Mouse (Mus musculus): Measurements from ENCODE around the gene Itgb4.

The Itgb4 gene

DNA sequence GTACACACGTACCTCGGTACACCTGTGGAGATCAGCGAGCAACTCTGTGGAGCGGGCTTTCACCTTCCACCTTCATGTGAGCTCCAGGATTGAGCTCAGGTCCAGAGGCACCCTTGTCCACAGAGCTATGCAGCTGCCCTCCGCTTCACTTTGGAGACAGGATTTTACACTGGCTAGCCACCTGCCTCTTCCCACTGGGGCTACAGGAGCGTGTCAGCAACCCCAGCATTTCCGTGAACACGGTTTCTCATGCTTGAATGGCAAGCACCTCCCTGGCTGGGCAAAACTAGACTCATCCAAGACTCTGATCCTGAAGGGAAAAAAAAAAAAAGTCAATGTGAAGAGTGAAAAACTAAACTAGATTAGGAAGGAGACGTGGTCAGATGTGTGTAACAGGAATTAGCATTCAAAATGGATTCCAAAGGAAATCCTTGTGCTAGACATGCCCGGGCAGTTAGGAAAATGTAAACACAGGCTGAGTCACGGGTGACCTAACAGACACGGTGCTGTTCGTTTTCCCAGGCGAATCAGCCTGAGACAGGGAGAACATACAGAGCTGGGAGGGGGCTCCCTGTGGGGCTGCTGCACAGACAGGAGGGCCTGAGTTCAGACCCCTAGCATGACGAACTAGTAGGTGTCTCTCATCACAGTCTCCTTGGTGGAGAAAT is 4.4 kb upstream of the Itgb4 start:
- no peak for DNase-seq (ENCODE audit: low spot score in 2 of 2)

GRCm38 (mm10) chr11:115971016-115971415 is 3.5 kb upstream of the Itgb4 start:
- DNase-seq (ENCODE audit: low spot score in 2 of 2) = no peak

- no peak for DNase-seq (ENCODE audit: low spot score in 2 of 2)
These were observed 543 bp downstream of the Itgb4 start for GRCm38 (mm10) chr11:115975083-115975420.

DNA sequence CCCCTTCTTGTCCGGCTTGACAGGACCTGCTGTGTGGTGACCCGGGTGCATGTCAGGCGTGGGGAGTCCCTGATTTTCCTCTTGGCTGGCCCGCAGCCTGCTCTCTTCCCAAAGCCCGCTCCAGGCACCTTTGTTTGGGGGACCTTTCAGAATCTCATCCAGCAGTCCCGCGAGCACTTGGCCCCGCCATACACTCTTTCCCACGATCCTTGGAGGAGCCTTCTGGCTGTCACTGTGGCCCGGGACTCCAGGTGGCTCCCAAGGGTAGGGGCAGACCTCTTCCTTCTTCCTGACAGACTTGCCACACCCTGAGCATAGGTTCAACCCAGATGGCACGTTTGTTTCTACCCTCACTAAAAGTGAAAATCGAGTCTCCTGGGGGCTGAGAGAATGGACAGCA is 1.0 kb downstream of the Itgb4 start:
- no peak for DNase-seq (ENCODE audit: low spot score in 2 of 2)

DNA sequence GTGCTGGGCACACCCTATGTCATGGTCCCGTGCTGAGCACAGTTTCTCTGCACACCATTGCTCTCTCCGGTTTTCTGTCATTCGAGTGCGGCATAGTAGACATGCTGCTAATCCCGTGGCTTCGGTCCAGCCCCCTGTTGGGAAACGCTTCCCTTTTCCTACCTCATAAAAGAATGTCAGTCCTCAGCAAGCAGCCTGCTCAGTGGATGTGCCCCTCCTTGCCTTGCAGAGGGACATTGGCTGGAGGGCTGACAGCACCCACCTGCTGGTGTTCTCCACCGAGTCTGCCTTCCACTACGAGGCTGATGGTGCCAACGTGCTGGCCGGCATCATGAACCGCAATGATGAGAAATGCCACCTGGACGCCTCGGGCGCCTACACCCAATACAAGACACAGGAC is 8.0 kb downstream of the Itgb4 start:
- no peak for DNase-seq (ENCODE audit: low spot score in 2 of 2)

DNA sequence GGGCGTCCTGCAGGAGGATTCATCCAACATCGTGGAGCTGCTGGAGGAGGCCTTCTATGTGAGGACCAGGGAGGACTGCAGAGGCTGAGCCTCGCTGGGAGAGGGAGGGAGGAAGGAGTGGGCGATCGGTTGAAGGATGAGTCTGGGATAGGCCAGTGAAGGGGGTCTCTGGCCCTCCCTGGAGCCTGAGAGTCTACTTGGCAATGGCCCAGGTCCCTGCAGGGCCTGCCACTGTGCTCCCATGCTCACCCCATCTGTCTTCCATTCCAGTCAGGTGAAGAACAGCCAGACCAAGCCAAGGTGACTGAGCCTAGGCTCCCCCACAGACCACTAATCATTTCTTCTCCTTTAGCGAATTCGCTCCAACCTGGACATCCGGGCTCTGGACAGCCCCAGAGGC is 8.8 kb downstream of the Itgb4 start:
- DNase-seq (ENCODE audit: low spot score in 2 of 2) = no peak

- DNase-seq (ENCODE audit: low spot score in 2 of 2) = no peak
These were observed 15.2 kb downstream of the Itgb4 start for GRCm38 (mm10) chr11:115989686-115990085.

- no peak for DNase-seq (ENCODE audit: low spot score in 2 of 2)
These were observed 17.6 kb downstream of the Itgb4 start for GRCm38 (mm10) chr11:115992098-115992497.

- no peak for DNase-seq (ENCODE audit: low spot score in 2 of 2)
These were observed 20.7 kb downstream of the Itgb4 start for GRCm38 (mm10) chr11:115995256-115995655.

- DNase-seq (ENCODE audit: low spot score in 2 of 2) = no peak
These were observed 22.5 kb downstream of the Itgb4 start for GRCm38 (mm10) chr11:115997047-115997446.

- no peak for DNase-seq (ENCODE audit: low spot score in 2 of 2)
These were observed 23.2 kb downstream of the Itgb4 start for GRCm38 (mm10) chr11:115997662-115998061.

- DNase-seq (ENCODE audit: low spot score in 2 of 2) = no peak
These were observed 24.5 kb downstream of the Itgb4 start for GRCm38 (mm10) chr11:115999027-115999426.

GRCm38 (mm10) chr11:115999538-116000143 is 25.1 kb downstream of the Itgb4 start:
- DNase-seq (ENCODE audit: low spot score in 2 of 2) = peak; percentile 52 to 84

DNA sequence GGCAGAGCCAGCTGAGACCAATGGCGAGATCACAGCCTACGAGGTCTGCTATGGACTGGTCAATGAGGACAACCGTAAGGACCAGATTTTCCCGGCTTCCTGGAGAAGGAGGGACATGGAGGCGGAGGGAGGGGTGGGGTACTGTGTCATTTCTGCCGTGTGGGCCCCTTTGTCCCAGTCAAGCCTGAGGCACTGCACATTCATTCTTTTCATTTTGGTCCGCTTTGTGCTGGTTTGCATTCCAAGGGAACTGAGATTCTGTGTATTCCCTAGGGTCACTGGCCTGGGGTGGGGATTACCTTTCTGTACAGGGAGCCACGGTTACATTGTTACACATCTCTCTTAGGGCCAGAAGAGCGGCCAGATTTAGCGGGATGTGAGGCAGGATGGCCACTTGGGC is 26.1 kb downstream of the Itgb4 start:
- DNase-seq (ENCODE audit: low spot score in 2 of 2) = no peak

DNA sequence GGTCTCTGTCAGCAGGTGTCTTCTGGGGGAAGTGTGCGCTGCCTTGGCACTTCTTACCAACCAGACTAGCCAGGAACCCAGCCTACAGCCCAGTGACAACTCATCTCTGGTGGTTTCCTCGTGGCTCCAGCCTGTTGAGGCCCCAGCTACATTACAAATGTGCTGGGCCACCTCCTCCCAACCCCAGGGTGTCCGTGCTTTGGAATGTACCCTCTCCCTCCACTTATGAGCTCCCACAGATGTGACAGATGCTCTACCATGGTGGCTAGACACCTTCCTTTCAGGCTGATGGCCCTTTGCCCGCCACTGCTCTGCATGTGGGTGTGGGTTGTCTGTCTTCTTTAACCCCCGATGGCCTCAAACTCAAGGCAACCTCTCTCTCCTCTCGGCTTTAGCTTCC is 27.2 kb downstream of the Itgb4 start:
- DNase-seq (ENCODE audit: low spot score in 2 of 2) = no peak

- no peak for DNase-seq (ENCODE audit: low spot score in 2 of 2)
These were observed 28.4 kb downstream of the Itgb4 start for GRCm38 (mm10) chr11:116002894-116003293.

DNA sequence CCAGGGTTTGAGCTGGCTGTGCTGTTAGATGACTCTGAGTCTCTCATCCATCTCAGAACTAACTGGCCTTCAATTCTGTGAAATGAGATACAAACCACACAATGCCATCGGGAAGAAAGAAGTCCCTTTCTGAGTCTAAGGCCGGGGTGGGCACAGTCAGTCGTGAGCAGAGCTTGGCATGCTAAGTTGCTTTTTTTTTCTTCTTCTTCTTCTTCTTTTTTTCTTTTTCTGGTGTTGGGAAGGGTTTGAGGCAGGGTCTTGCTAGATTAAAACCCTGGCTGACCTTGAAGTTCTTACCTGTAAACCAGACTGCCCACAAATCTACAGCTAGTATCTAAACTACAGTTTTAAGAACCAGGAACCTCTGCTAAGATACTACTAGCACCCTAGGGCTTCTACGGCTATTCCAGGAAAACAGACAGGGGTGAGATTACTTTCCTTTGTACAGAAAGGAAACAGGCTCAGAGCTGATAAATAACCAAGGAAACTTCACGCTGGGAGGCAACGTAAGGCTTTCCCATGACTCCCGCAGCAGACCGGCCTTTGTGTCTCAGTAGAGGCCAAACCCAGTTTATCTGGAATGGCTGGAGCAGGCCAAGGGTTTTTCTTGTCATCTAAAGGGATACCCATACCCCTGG is 29.8 kb downstream of the Itgb4 start:
- no peak for DNase-seq (ENCODE audit: low spot score in 2 of 2)

GRCm38 (mm10) chr11:116004840-116005700 is 30.6 kb downstream of the Itgb4 start:
- DNase-seq (ENCODE audit: low spot score in 2 of 2) = peak; percentile 53 to 73

- DNase-seq (ENCODE audit: low spot score in 2 of 2) = no peak
These were observed 31.4 kb downstream of the Itgb4 start for GRCm38 (mm10) chr11:116005701-116006419.

DNA sequence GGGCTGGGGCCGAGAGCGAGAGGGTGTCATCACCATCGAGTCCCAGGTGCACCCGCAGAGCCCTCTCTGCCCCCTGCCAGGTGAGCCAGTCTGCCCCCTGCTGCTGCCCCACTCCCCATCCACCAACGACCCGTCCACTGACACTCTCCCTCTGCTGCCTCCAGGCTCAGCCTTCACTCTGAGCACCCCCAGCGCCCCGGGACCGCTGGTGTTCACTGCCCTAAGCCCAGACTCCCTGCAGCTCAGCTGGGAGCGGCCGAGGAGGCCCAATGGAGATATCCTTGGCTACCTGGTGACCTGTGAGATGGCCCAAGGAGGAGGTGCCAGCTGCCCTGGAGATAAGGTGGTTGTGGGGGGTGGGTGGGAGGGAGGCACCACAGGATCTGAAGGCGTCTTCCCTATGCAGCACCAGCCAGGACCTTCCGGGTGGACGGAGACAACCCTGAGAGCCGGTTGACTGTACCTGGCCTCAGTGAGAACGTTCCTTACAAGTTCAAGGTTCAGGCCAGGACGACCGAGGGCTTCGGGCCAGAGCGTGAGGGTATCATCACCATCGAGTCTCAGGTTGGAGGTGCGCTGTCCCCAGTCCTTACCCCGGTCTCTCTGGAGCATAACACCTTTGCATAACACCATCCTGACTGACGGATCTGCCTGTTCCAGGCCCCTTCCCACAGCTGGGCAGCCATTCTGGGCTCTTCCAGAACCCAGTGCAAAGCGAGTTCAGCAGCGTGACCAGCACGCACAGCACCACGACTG is 32.8 kb downstream of the Itgb4 start:
- no peak for DNase-seq (ENCODE audit: low spot score in 2 of 2)

GRCm38 (mm10) chr11:116008411-116008810 is 33.9 kb downstream of the Itgb4 start:
- no peak for DNase-seq (ENCODE audit: low spot score in 2 of 2)

Data from thymus, postnatal 10 days (tissue).